Mouse (Mus musculus) MEL (cell line): ENCODE measurements around the gene Pecam1. TPM values are rescaled to one million over a fixed set of nuclear protein-coding genes. Genes with fewer than 3 reads are reported as not detected.

Experiments used
- DNase-seq: peaks from one replicate; pipeline ENCODE4 v3.0.0; 2011; ENCODE audit warnings: low read depth, low spot score
- H3K27ac ChIP-seq: 2 replicates; pipeline ENCODE4 v1.5.1; 2012; ENCODE audit warnings: low read depth, mild to moderate bottlenecking, control low read depth, low read length, moderate library complexity; ENCODE audit not compliant: control insufficient read depth
- H3K27me3 ChIP-seq, 2 experiments: fragments of 150-350 bp in 1 of 2; sonication (generic) in 1 of 2; 2 replicates each; pipeline ENCODE4 v1.6.1; 2012; ENCODE audit warnings: low read length in 2 of 2, mild to moderate bottlenecking in 2 of 2, improper control_type of control experiment in 1 of 2, moderate library complexity in 1 of 2; ENCODE audit not compliant: insufficient read depth in 2 of 2, control insufficient read depth in 1 of 2
- H3K36me3 ChIP-seq, 2 experiments: 2 replicates each; pipeline ENCODE4 v1.6.1; 2012 to 2014; ENCODE audit warnings: low read length in 2 of 2, improper control_type of control experiment in 1 of 2, inconsistent platforms in 1 of 2, mild to moderate bottlenecking in 1 of 2; ENCODE audit not compliant: insufficient read depth in 2 of 2, control insufficient read depth in 1 of 2
- H3K4me1 ChIP-seq, 2 experiments: fragments of 150-350 bp in 1 of 2; sonication (generic) in 1 of 2; 2 replicates each; pipeline ENCODE4 v1.6.1; 2012; ENCODE audit warnings: low read length in 2 of 2, improper control_type of control experiment in 1 of 2, mild to moderate bottlenecking in 1 of 2; ENCODE audit not compliant: insufficient read depth in 2 of 2, control insufficient read depth in 1 of 2
- H3K4me3 ChIP-seq, 2 experiments: fragments of 150-350 bp in 1 of 2; sonication (generic) in 1 of 2; 2 replicates each; pipeline ENCODE4 v1.5.1; 2012; ENCODE audit warnings: low read depth in 2 of 2, low read length in 2 of 2, mild to moderate bottlenecking in 2 of 2, moderate library complexity in 2 of 2, control low read depth in 1 of 2, improper control_type of control experiment in 1 of 2; ENCODE audit not compliant: control insufficient read depth in 1 of 2, insufficient read depth in 1 of 2
- H3K79me2 ChIP-seq: 2 replicates; pipeline ENCODE4 v1.6.1; 2012; ENCODE audit warnings: mild to moderate bottlenecking, low read length, moderate library complexity; ENCODE audit not compliant: control insufficient read depth, poor library complexity, insufficient read depth
- H3K9ac ChIP-seq: 2 replicates; pipeline ENCODE4 v1.6.1; 2012; ENCODE audit warnings: low read depth, mild to moderate bottlenecking, control low read depth, low read length, moderate library complexity; ENCODE audit not compliant: control insufficient read depth, poor library complexity, severe bottlenecking
- H3K9me3 ChIP-seq: fragments of 150-350 bp; sonication (generic); replicated peaks from 2 replicates; pipeline ENCODE4 v1.6.1; 2012; ENCODE audit warnings: mild to moderate bottlenecking, low read length, improper control_type of control experiment, moderate library complexity; ENCODE audit not compliant: insufficient read depth
- GABPA ChIP-seq: IDR thresholded peaks from 2 replicates; pipeline ENCODE4 v1.6.1; 2012; ENCODE audit warnings: low read depth, mild to moderate bottlenecking, inconsistent platforms, low read length, improper control_type of control experiment, moderate library complexity
- GATA1 ChIP-seq: IDR thresholded peaks from 2 replicates; pipeline ENCODE4 v1.6.1; 2011; ENCODE audit warnings: low read depth, low read length, improper control_type of control experiment
- HCFC1 ChIP-seq: IDR thresholded peaks from 2 replicates; pipeline ENCODE4 v1.6.1; 2012; ENCODE audit warnings: low read depth, mild to moderate bottlenecking, inconsistent platforms, low read length, improper control_type of control experiment, moderate library complexity
- JUND ChIP-seq: IDR thresholded peaks from 2 replicates; pipeline ENCODE4 v1.6.1; 2011; ENCODE audit warnings: low read depth, mild to moderate bottlenecking, improper control_type of control experiment, low read length
- KAT2A ChIP-seq: conservative IDR thresholded peaks from 2 replicates; pipeline ENCODE4 v1.6.1; 2012; ENCODE audit warnings: low read depth, low read length, improper control_type of control experiment, inconsistent platforms
- POLR2A ChIP-seq, 2 experiments: IDR thresholded peaks; 2 replicates each; pipeline ENCODE4 v1.6.1; 2011 to 2012; ENCODE audit warnings: low read length in 2 of 2, mild to moderate bottlenecking in 2 of 2, control low read depth in 1 of 2, improper control_type of control experiment in 1 of 2, low read depth in 1 of 2, moderate library complexity in 1 of 2; ENCODE audit not compliant: control insufficient read depth in 1 of 2, insufficient read depth in 1 of 2, poor library complexity in 1 of 2
- POLR2AphosphoS2 ChIP-seq: IDR thresholded peaks from 2 replicates; pipeline ENCODE4 v1.6.1; 2011; ENCODE audit warnings: low read length, improper control_type of control experiment
- RAD21 ChIP-seq: IDR thresholded peaks from 2 replicates; pipeline ENCODE4 v1.6.1; 2011; ENCODE audit warnings: mild to moderate bottlenecking, low read depth, low read length, improper control_type of control experiment
- RCOR1 ChIP-seq: IDR thresholded peaks from 2 replicates; pipeline ENCODE4 v1.6.1; 2012; ENCODE audit warnings: low read depth, mild to moderate bottlenecking, inconsistent platforms, low read length, improper control_type of control experiment
- SIN3A ChIP-seq: IDR thresholded peaks from 2 replicates; pipeline ENCODE4 v1.6.1; 2012; ENCODE audit warnings: low read length, improper control_type of control experiment, inconsistent platforms
- ZMIZ1 ChIP-seq: IDR thresholded peaks from 2 replicates; pipeline ENCODE4 v1.6.1; 2012; ENCODE audit warnings: low read depth, mild to moderate bottlenecking, inconsistent platforms, low read length, improper control_type of control experiment, moderate library complexity
- ZNF384 ChIP-seq: IDR thresholded peaks from 2 replicates; pipeline ENCODE4 v1.6.1; 2012; ENCODE audit warnings: low read depth, mild to moderate bottlenecking, inconsistent platforms, low read length, improper control_type of control experiment
- polyA plus RNA-seq, 2 experiments: library from polyadenylated mRNA; stranded (reverse) in 1 of 2; unstranded in 1 of 2; fragments of >175 nt in 1 of 2; fragments of >200 nt in 1 of 2; gene quantifications; 2 replicates each; pipeline versions ENCODE4 v1.2.1 to v1.2.4; 2012; ENCODE audit warnings: low replicate concordance in 2 of 2, low read depth in 1 of 2; ENCODE audit not compliant: insufficient read length in 2 of 2, insufficient read depth in 1 of 2, missing spikeins in 1 of 2
- total RNA-seq: library from RNA; depleted of rRNA; stranded (reverse); fragments of 300-350 nt; gene quantifications from 2 replicates; pipeline ENCODE4 v1.2.3, GENCODE M21; 2012

The Pecam1 gene
- total and polyA plus RNA-seq, 3 experiments, result 0.12 to 0.14 TPM; not detected in 1

DNA sequence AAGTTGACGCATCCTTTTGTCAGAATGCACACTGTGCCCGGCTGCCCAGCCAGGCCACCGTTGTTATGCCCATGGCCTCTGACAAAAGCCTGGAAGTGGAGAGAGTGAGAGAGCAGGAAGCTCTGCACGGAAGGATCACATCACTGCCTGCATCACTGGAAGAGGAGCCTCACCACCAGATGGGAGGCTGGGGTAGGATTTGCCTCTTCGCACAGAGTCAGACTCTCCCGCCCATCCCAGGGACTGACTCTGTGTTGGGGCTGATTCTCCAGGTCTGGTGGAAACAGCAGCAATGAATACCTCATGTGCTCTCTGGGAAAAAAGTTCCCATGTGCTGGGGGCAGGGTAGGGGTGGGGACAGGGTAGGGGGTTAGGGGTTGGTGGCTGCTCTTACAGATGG is 86.6 kb downstream of the Pecam1 start:
- H3K9me3 ChIP-seq, result no peaks in the 10 kb centered on the region
- no peaks in the 10 kb centered on the region for H3K79me2 ChIP-seq
- H3K4me3 ChIP-seq, result no peak overlapping the region
- TF ChIP-seq RAD21 (no peak), SIN3A (no peak)
- H3K27ac ChIP-seq, result no peak overlapping the region
- H3K27me3 ChIP-seq, result no peaks in the 10 kb centered on the region
- H3K9ac ChIP-seq, result no peak overlapping the region
- peaks cover 0 to 16% of the 10 kb centered on the region in 2 experiments; a peak in 2 of 4 replicates for H3K4me1 ChIP-seq
- peaks cover 0 to 13% of the 10 kb centered on the region in 2 experiments; a peak in 2 of 4 replicates for H3K36me3 ChIP-seq
- DNase-seq, result no peak

GRCm38 (mm10) chr11:106662634-106663407 is 87.6 kb downstream of the Pecam1 start:
- DNase-seq, result no peak
- Histone ChIP-seq H3K9me3 (no peaks in the 10 kb centered on the region), H3K9ac (no peak overlapping the region), H3K36me3 (peaks cover 0 to 13% of the 10 kb centered on the region in 2 experiments; a peak in 2 of 4 replicates), H3K79me2 (no peaks in the 10 kb centered on the region), H3K27ac (no peak overlapping the region), H3K4me1 (peaks cover 0 to 20% of the 10 kb centered on the region in 2 experiments; a peak in 2 of 4 replicates), H3K27me3 (no peaks in the 10 kb centered on the region), H3K4me3 (no peak overlapping the region)
- TF ChIP-seq POLR2A (IDR thresholded peaks at IDR 0.05; ENCODE audit: control insufficient read depth in 1 of 2, insufficient read depth in 1 of 2, low read depth in 1 of 2, low read length in 2 of 2, poor library complexity in 1 of 2), result no peak
- TF ChIP-seq ZNF384, result peak; percentile 46

- no peak for TF ChIP-seq HCFC1
- no peak for TF ChIP-seq KAT2A
- no peak for TF ChIP-seq JUND
- TF ChIP-seq ZMIZ1, result no peak
- no peak for TF ChIP-seq POLR2AphosphoS2
- TF ChIP-seq GATA1, result 0 out of 2 replicates have a peak, but pooled peaks have one; percentile 14
- TF ChIP-seq RCOR1, result no peak
- no peak for TF ChIP-seq GABPA
- peak; percentile 33 for DNase-seq
- Histone ChIP-seq H3K27me3 (no peaks in the 10 kb centered on the region), H3K9me3 (no peaks in the 10 kb centered on the region), H3K9ac (no peak overlapping the region), H3K4me1 (peaks cover 0 to 23% of the 10 kb centered on the region in 2 experiments; a peak in 2 of 4 replicates), H3K27ac (no peak overlapping the region), H3K79me2 (no peaks in the 10 kb centered on the region), H3K4me3 (no peak overlapping the region), H3K36me3 (peaks cover 0 to 13% of the 10 kb centered on the region in 2 experiments; a peak in 2 of 4 replicates)
Measured at GRCm38 (mm10) chr11:106660453-106661081, 89.9 kb downstream of the Pecam1 start.
